Mouse (Mus musculus) CH12.LX (cell line): ENCODE data around the gene G430095P16Rik. TPM values are rescaled to one million over a fixed set of nuclear protein-coding genes. Genes with fewer than 3 reads are reported as not detected.

Experiments
- DNase-seq: peaks from one replicate; pipeline ENCODE4 v3.0.0-alpha.2; 2013; ENCODE audit errors: extremely low read depth
- H3K27ac ChIP-seq: 2 replicates; pipeline ENCODE4 v1.5.1; 2012; ENCODE audit warnings: low read depth, mild to moderate bottlenecking, control low read depth, moderate library complexity; ENCODE audit not compliant: insufficient read depth
- H3K27me3 ChIP-seq: replicated peaks from 2 replicates; pipeline ENCODE3; 2012; ENCODE audit warnings: inconsistent platforms
- H3K36me3 ChIP-seq, 2 experiments: replicated peaks in 1 of 2; 2 replicates each; pipeline versions ENCODE3 to v1.6.1; 2012; ENCODE audit warnings: inconsistent platforms in 1 of 2, low read length in 1 of 2, mild to moderate bottlenecking in 1 of 2, mixed read lengths in 1 of 2, moderate library complexity in 1 of 2; ENCODE audit not compliant: control insufficient read depth in 1 of 2, insufficient read depth in 1 of 2
- H3K4me1 ChIP-seq, 2 experiments: 2 replicates each; pipeline ENCODE4 v1.6.1; 2012; ENCODE audit warnings: inconsistent platforms in 1 of 2, moderate library complexity in 1 of 2; ENCODE audit not compliant: insufficient read depth in 2 of 2, control insufficient read depth in 1 of 2
- H3K4me2 ChIP-seq: 2 replicates; pipeline ENCODE4 v1.6.1; 2012; ENCODE audit warnings: low read depth, mild to moderate bottlenecking, control low read depth; ENCODE audit not compliant: poor library complexity, insufficient read depth, severe bottlenecking
- H3K4me3 ChIP-seq, 3 experiments: fragments of 150-350 bp in 1 of 3; sonication (generic) in 1 of 3; replicated peaks in 1 of 3; 2 replicates each; pipeline versions ENCODE3 to v1.5.1; 2011 to 2012; ENCODE audit warnings: low read depth in 2 of 3, low read length in 2 of 3, mild to moderate bottlenecking in 2 of 3, moderate library complexity in 2 of 3, control low read depth in 1 of 3, improper control_type of control experiment in 1 of 3, inconsistent platforms in 1 of 3, mixed read lengths in 1 of 3; ENCODE audit not compliant: poor library complexity in 1 of 3
- H3K79me2 ChIP-seq: replicated peaks from 2 replicates; pipeline ENCODE4 v1.6.1; 2012; ENCODE audit warnings: mild to moderate bottlenecking, moderate library complexity; ENCODE audit not compliant: control insufficient read depth, poor library complexity, insufficient read depth, severe bottlenecking; ENCODE audit errors: extremely low read depth
- H3K9ac ChIP-seq: 2 replicates; pipeline ENCODE4 v1.6.1; 2012; ENCODE audit warnings: low read depth, mild to moderate bottlenecking, control low read depth, moderate library complexity; ENCODE audit not compliant: insufficient read depth
- H3K9me3 ChIP-seq: replicated peaks from 2 replicates; pipeline ENCODE3; 2012; ENCODE audit warnings: low read length, inconsistent platforms, mixed read lengths
- BHLHE40 ChIP-seq: IDR thresholded peaks from 2 replicates; pipeline ENCODE4 v1.6.1; 2011; ENCODE audit warnings: mild to moderate bottlenecking, low read depth, low read length, improper control_type of control experiment
- CHD1 ChIP-seq: IDR thresholded peaks from 2 replicates; pipeline ENCODE4 v1.6.1; 2012; ENCODE audit warnings: low read depth, low read length, improper control_type of control experiment, inconsistent platforms
- CHD2 ChIP-seq: IDR thresholded peaks from 2 replicates; pipeline ENCODE4 v1.6.1; 2011; ENCODE audit warnings: low read length, improper control_type of control experiment
- CTCF ChIP-seq, 2 experiments: IDR thresholded peaks in 1 of 2; conservative IDR thresholded peaks in 1 of 2; 2 replicates each; pipeline ENCODE4 v1.5.1; 2011 to 2012; ENCODE audit warnings: low read depth in 2 of 2, low read length in 2 of 2, improper control_type of control experiment in 1 of 2, inconsistent platforms in 1 of 2, mild to moderate bottlenecking in 1 of 2, moderate library complexity in 1 of 2
- HCFC1 ChIP-seq: IDR thresholded peaks from 2 replicates; pipeline ENCODE4 v1.6.1; 2012; ENCODE audit warnings: low read depth, mild to moderate bottlenecking, inconsistent platforms, low read length, improper control_type of control experiment
- IRF4 ChIP-seq: IDR thresholded peaks from 2 replicates; pipeline ENCODE4 v1.6.1; 2014; ENCODE audit warnings: low read depth, mild to moderate bottlenecking, inconsistent platforms, low read length, improper control_type of control experiment
- KAT2A ChIP-seq: IDR thresholded peaks from 2 replicates; pipeline ENCODE4 v1.6.1; 2012; ENCODE audit warnings: low read length, improper control_type of control experiment, inconsistent platforms; ENCODE audit not compliant: insufficient replicate concordance
- MAFK ChIP-seq: IDR thresholded peaks from 2 replicates; pipeline ENCODE4 v1.6.1; 2011; ENCODE audit warnings: low read length, improper control_type of control experiment; ENCODE audit not compliant: insufficient replicate concordance
- MAX ChIP-seq: IDR thresholded peaks from 2 replicates; pipeline ENCODE4 v1.6.1; 2011; ENCODE audit warnings: low read length, improper control_type of control experiment
- MAZ ChIP-seq: IDR thresholded peaks from 2 replicates; pipeline ENCODE4 v1.6.1; 2012; ENCODE audit warnings: low read depth, mild to moderate bottlenecking, inconsistent platforms, low read length, improper control_type of control experiment, moderate library complexity
- MEF2A ChIP-seq: IDR thresholded peaks from 2 replicates; pipeline ENCODE4 v1.6.1; 2014; ENCODE audit warnings: low read depth, mild to moderate bottlenecking, inconsistent platforms, low read length, improper control_type of control experiment, borderline replicate concordance
- MXI1 ChIP-seq: IDR thresholded peaks from 2 replicates; pipeline ENCODE4 v1.6.1; 2011; ENCODE audit warnings: mild to moderate bottlenecking, low read depth, low read length, improper control_type of control experiment
- MYC ChIP-seq: IDR thresholded peaks from 2 replicates; pipeline ENCODE4 v1.6.1; 2011; ENCODE audit warnings: low read depth, mild to moderate bottlenecking, improper control_type of control experiment, low read length
- PAX5 ChIP-seq: IDR thresholded peaks from 2 replicates; pipeline ENCODE4 v1.6.1; 2012; ENCODE audit warnings: low read length, inconsistent platforms, mixed read lengths
- POLR2AphosphoS2 ChIP-seq: IDR thresholded peaks from 2 replicates; pipeline ENCODE4 v1.6.1; 2011; ENCODE audit warnings: low read depth, low read length, improper control_type of control experiment
- RCOR1 ChIP-seq: conservative IDR thresholded peaks from 2 replicates; pipeline ENCODE4 v1.6.1; 2012; ENCODE audit warnings: low read depth, mild to moderate bottlenecking, inconsistent platforms, low read length, improper control_type of control experiment
- TBP ChIP-seq: conservative IDR thresholded peaks from 2 replicates; pipeline ENCODE4 v1.6.1; 2011; ENCODE audit warnings: low read depth, low read length, improper control_type of control experiment
- TCF12 ChIP-seq: IDR thresholded peaks from 2 replicates; pipeline ENCODE4 v1.6.1; 2014; ENCODE audit warnings: low read depth, mild to moderate bottlenecking, inconsistent platforms, low read length, improper control_type of control experiment
- UBTF ChIP-seq: IDR thresholded peaks from 2 replicates; pipeline ENCODE4 v1.6.1; 2012; ENCODE audit warnings: low read depth, mild to moderate bottlenecking, inconsistent platforms, low read length, improper control_type of control experiment, moderate library complexity
- USF1 ChIP-seq: IDR thresholded peaks from 2 replicates; pipeline ENCODE4 v1.6.1; 2014; ENCODE audit warnings: low read depth, mild to moderate bottlenecking, inconsistent platforms, low read length, improper control_type of control experiment
- ZC3H11A ChIP-seq: IDR thresholded peaks from 2 replicates; pipeline ENCODE4 v1.6.1; 2012; ENCODE audit warnings: low read depth, mild to moderate bottlenecking, inconsistent platforms, low read length, improper control_type of control experiment
- ZKSCAN1 ChIP-seq: IDR thresholded peaks from 2 replicates; pipeline ENCODE4 v1.6.1; 2012; ENCODE audit warnings: low read depth, inconsistent platforms, low read length, improper control_type of control experiment, borderline replicate concordance
- ZNF384 ChIP-seq: IDR thresholded peaks from 2 replicates; pipeline ENCODE4 v1.6.1; 2012; ENCODE audit warnings: low read depth, low read length, improper control_type of control experiment, inconsistent platforms
- dilution Hi-C: fragments of 300-500 bp; cut with MboI; formaldehyde crosslinking; loops from 2 replicates; pipeline ENCODE4 v1.14.3; 2020; ENCODE audit warnings: low sequenced_read_pairs; ENCODE audit not compliant: extremely low pct_unique_long_range_greater_than_20kb, extremely low pct_ligation_motif_present
- in situ Hi-C: fragments of 300-500 bp; cut with MboI; formaldehyde crosslinking; loops from 3 replicates; pipeline ENCODE4 v1.14.3; 2019; ENCODE audit warnings: low sequenced_read_pairs, low pct_ligation_motif_present, low pct_unique_long_range_greater_than_20kb, mixed read lengths
- polyA plus RNA-seq: library from polyadenylated mRNA; unstranded; fragments of >175 nt; gene quantifications from 2 replicates; pipeline ENCODE4 v1.2.1, GENCODE M21; 2012; ENCODE audit warnings: low read depth; ENCODE audit not compliant: insufficient read length
- total RNA-seq, 2 experiments: library from RNA; depleted of rRNA; stranded (reverse); fragments of 300-350 nt in 1 of 2; fragments of >200 nt in 1 of 2; gene quantifications; 2 replicates each; pipeline ENCODE4 v1.2.3; 2012 to 2014

The G430095P16Rik gene
- total and polyA plus RNA-seq, 3 experiments = 0.17 TPM; not detected in 2

GRCm38 (mm10) chr8:84706610-84707266 lies 16.1 kb upstream of the G430095P16Rik start:
- Histone ChIP-seq H3K9me3 (peaks cover 2% of the 10 kb centered on the region), H3K79me2 (peaks cover 18% of the 10 kb centered on the region), H3K4me3 (peak overlapping the region; percentile 52 to 68 (median 62)), H3K4me1 (peaks cover 12 to 54% of the 10 kb centered on the region in 2 experiments; a peak in 3 of 4 replicates), H3K9ac (peak overlapping the region; percentile 63), H3K4me2 (peak overlapping the region; percentile 71), H3K36me3 (peaks cover 9 to 31% of the 10 kb centered on the region in 2 experiments), H3K27ac (peak overlapping the region; percentile 27), H3K27me3 (peaks cover 10% of the 10 kb centered on the region)
- in situ Hi-C loops = no loop called here
- TF ChIP-seq PAX5 = no peak
- no peak for TF ChIP-seq ZKSCAN1
- no peak for TF ChIP-seq CHD1
- TF ChIP-seq RCOR1 = no peak
- no peak for TF ChIP-seq MYC
- TF ChIP-seq MEF2A = 0 out of 2 replicates have a peak, but pooled peaks have one; percentile 10
- TF ChIP-seq HCFC1 = no peak
- no peak for TF ChIP-seq MAFK
- TF ChIP-seq TCF12 = 0 out of 2 replicates have a peak, but pooled peaks have one; percentile 11
- 0 out of 2 replicates have a peak, but pooled peaks have one; percentile 11 for TF ChIP-seq USF1
- no peak for TF ChIP-seq MAZ
- TF ChIP-seq BHLHE40 = no peak
- TF ChIP-seq ZNF384 = no peak
- no peak for TF ChIP-seq KAT2A
- TF ChIP-seq IRF4 = peak; percentile 4; the same call in 1 of the 2 replicates
- TF ChIP-seq POLR2AphosphoS2 = no peak; the same call in 1 of the 2 replicates
- TF ChIP-seq ZC3H11A = no peak
- TF ChIP-seq CTCF (conservative IDR thresholded peaks at IDR 0.05 in 1 of 2, IDR thresholded peaks at IDR 0.05 in 1 of 2; ENCODE audit: low read depth in 2 of 2, low read length in 2 of 2) = no peak
- peak; percentile 56 for TF ChIP-seq MAX
- TF ChIP-seq TBP = no peak
- no peak; the same call in 1 of the 2 replicates for TF ChIP-seq UBTF
- peak; percentile 85 for TF ChIP-seq MXI1
- TF ChIP-seq CHD2 = peak; percentile 42; the same call in 1 of the 2 replicates
- dilution Hi-C loops = no loop called here
- DNase-seq = no peak
